Mouse (Mus musculus) heart, postnatal 25 days (tissue): ENCODE measurements around the gene Gm10358. TPM values are rescaled to one million over a fixed set of nuclear protein-coding genes. Genes with fewer than 3 reads are reported as not detected.
"Not testable (repeated sequence)": the region's sequence is repeated elsewhere in the genome, so short reads cannot be mapped to it uniquely, and the experiment has no call there.

Source experiments
- DNase-seq: peaks from one replicate; pipeline ENCODE4 v3.0.0; 2022; ENCODE audit warnings: low spot score
- intact Hi-C: fragments of 180-260 bp; cut with DNase I; formaldehyde crosslinking; loops from one replicate; pipeline ENCODE4 v1.15.1; 2025
- total RNA-seq, 2 experiments: library from RNA; stranded (reverse); gene quantifications; 2 replicates each; pipeline ENCODE4 v1.2.3; 2021

Gene Gm10358
- total RNA-seq, result not detected

- intact Hi-C loops, result no loop called here
- no peak for DNase-seq
Measured at GRCm38 (mm10) chr8:75406489-75406888, at the start of gene Gm10358. Gene Gm10358, minus strand, starts transcription at chr8:75406589.

DNA sequence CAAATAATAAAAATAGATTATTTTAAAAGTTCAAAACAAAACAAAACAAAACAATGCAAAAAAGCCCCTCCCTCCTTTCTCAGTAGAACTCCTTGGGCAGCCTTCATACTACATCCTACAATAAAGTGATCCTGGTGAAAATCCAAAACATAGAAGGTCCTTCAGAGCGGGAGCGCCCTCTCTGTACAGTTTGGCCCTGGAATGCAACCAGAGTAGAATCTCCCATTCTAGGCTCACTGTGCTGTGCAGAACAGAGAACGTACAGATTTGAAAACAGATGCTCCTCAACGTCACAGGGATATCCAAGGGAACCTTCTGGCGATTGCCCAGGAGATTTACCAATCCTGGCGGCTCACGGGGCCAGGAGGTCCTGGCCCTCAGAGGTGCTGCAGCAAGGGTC lies 42.0 kb upstream of the Gm10358 start, which contains the start of gene Iqcm:
Iqcm (plus strand) TSS at position 301 of the 400 bp plus-strand sequence.
- DNase-seq, result no peak
- intact Hi-C loops, result no loop called here

DNA sequence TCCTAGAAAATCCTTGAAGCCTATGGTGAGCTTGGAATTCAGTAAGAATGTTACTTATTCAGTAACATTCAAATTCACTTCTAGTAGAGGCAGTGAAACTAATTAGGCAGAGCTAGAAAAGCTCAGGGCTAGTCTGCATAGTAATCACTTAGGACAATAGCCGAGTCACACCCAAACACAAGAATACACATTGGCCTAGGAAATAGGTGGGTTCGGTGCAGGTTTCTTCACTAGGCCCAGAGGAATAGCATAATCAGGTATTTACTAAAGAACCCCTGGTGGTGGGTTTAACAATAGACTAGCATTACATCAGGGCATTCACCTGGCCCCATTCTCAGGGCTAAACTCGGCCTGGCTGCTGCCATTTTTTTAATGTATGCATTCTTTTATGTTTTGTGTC lies 9.3 kb upstream of the Gm10358 start:
- intact Hi-C loops, result not testable (repeated sequence)

DNA sequence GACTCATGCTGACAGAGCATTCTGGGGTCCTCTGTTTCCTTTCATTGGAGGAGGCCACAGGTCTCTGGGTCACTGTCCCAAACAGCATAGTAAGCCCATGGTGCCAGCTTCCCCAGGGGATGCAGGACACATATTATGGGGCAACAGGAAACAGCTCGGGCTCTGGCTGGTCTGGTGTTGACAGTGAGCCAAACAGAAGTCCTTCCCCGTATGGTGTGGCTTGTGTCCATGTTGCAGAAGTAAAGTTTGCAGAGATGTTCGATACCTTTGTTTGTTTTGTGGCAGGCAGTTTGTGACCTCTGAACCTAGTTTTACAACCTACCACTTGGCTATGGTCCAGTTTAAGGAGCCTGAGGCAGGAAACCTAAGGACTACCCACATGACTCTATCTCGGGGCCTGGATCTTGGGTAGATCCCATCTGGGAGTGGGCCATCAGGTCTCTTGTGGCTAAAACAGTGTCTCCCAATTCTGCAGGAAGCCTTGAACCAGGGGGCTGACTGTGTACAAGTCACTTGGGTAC lies 21.6 kb downstream of the Gm10358 start:
- intact Hi-C loops, result no loop called here

More for the DNA sequence above, 9.3 kb upstream of the Gm10358 start:
- DNase-seq, result not testable (repeated sequence)

DNA sequence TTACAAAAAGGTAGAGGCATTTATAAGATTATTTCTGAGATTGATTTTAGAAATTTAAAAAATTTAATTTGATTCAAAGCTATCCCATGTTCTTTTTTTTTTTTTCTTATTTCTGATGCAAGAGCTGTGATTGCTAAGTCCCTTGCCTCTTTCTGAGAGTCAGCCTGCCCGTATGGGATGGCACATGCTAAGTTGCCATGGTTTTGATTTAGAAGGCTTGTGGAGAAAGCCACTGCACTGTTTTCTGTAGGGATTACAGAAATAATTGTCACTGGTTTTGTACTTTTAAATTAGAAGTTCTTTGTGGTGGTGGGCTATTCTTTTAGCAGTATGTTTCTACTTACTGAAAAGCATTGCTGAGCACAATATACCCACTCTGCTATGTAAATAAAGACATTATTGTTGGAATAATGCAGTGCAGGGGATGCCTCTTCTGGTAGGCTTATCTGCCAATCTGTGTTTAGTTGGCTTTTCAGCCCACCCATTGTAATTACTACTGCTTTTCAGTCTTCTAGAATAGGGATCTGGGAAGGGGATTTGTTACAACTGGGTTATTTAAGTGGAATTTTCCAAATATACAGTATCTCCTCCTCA lies 30.8 kb downstream of the Gm10358 start:
- no peak for DNase-seq
- intact Hi-C loops, result no loop called here

More for the DNA sequence above, 21.6 kb downstream of the Gm10358 start:
- no peak for DNase-seq

DNA sequence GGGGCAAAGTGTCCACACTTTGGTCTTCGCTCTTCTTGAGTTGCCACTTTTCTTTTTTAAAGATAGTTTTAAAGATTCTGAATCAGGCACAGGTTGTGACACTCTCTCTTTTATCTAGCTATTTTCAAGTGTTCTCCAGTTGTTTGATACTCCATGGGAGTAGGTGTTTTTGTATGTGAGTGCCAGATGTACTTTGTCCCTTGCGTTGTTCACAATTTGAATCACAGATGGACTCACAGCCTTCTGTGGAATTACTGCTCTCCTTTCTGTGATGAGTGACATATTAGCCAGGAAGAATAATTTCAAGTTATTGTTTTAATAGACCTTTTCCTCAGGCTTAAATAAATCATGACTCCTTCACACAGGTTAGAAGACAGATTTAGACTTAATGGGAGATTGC lies 34.4 kb downstream of the Gm10358 start:
- DNase-seq, result no peak
- intact Hi-C loops, result no loop called here

Other genes with a start within 250 kb of the Gm10358 start
- gene Rasd2, start 192.6 kb downstream of the Gm10358 start, total RNA-seq, result 1 to 10 TPM; 3.1 to 3.8 TPM
- gene Iqcm, start 42.1 kb upstream of the Gm10358 start, total RNA-seq, result not detected